Mouse (Mus musculus): ENCODE results near the gene Gm13178.

Gene Gm13178

DNA sequence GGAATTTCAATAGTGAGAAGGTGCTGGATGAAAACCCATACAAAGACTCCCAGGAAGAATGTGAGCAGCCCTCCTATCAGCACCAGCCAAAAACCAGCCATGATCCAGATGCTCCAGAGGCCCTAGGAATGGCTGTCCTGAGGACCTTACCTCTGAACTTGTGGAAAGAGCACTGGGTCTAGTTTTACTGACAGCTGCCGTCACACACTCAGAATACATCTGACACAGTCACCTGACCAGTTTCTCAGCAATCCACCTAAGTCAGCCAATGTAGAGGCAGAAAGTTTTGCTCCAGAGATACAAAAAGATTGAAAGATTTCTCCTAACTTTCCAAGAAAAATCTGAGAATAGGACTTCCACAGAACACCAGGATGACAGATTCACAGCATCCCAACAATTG is at the start of gene Gm13178:
TSS of gene Gm13178 (minus strand) at position 101 of the 400 bp plus-strand sequence.
- in situ Hi-C loops (cut with MseI, MboI), result no loop called here

DNA sequence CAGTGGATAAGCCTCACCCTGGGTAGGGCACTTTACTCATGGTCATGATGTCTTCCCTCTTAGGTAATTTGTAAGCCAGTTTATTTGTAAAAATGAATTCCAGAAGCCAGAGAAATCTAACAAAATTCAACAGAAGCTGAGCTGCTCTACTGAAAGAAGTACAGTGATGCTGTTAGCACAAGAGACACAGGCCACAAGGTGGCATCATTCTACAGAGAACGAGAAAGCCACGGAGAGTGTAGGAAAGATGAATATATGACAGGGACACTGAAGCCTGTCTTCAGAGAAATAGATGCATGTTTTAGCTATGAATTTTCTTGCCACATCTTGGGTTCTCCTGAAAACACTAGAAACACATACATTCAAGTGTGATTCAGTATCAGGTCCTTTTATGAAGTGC is 44.5 kb upstream of the Gm13178 start:
- in situ Hi-C loops (cut with MseI, MboI), result loop anchor here in 1 of 2 experiments (5.0 kb wide), 1 partner anchor 107 kb away; no protein-coding TSS in a partner anchor

DNA sequence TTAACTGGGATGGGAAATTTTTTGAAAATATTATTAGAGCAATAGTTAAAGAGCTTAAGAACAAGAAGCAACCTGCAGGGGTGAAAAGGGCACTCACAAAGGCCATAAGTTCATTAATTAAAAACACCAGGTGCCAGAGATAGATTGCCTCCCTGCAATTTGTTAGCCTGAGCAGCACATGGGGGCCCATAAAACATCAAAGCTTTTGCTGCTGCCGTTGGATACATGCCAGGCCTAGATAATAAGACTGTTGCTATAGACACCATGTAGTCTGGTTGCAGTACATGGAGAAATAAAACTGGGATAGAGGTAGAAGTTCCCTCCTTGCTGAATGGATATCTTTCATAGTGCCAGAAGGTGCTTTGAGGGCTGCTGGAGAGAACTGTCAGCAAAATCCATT is 27.9 kb upstream of the Gm13178 start:
- in situ Hi-C loops (cut with MseI, MboI), result no loop called here

GRCm38 (mm10) chr4:144719691-144720090 is 1.5 kb downstream of the Gm13178 start:
- in situ Hi-C loops (cut with MseI, MboI), result no loop called here

DNA sequence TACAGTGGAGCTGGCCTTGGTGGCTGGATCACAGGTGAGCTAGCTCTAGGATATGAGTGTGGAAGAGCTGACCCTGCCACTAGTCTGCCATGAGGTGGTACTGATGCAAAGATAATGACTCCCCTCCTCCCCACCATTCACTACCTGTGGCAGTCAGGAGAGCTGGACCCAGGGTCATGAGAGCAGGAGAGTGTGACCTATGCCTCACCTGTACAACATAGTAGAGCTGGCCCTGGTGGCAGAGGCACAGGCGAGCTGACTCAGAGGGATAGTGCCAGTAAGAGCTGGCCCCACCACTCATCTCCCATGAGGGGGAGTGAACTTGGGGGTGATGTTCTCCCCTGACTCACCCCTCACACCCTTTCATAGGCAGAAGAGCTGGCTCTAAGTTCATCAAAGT is 2.9 kb downstream of the Gm13178 start:
- in situ Hi-C loops (cut with MseI, MboI), result no loop called here

GRCm38 (mm10) chr4:144686268-144686667 is 34.9 kb downstream of the Gm13178 start, which contains the start of gene Gm436:
Gm436 (minus strand) TSS chr4:144686368.
- in situ Hi-C loops (cut with MseI, MboI), result no loop called here
